ENCODE assay signal across 11 mouse cellular contexts in the genomic region with DNA sequence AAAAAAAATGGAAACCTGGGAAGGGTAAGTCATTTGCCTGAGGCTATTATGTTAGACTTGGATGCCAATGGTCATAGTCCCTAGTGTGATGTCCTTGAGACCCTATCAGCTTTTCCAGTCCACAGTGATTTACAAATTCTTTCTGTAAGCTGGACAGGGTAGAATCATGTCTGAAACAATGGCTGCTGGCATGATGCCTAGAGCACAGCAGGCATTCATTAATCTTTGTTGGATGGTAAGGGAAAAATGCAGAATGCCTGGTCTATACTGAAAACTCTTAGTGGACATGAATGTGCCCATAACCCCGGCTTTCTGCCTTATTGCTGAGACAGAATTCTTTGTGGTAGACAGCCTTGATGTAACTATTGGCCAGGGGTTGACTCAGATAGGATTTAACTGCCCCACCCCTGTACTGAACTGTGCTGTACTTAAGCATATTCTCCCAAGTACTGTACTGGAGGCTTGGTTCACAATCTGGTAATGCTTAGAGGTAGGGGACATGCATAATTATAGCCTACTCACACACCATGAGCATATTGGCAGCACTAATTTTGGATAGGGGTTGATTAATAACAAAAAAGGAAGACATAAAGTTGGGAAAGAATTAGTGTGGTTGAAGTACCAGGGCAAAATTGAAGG.
DNase-seq lines count a peak whose midpoint lies in the region; ATAC-seq and TF ChIP-seq lines count a peak whose summit lies in the region.
"Had no signal": no experiment of that assay in that cellular context is flagged by ENCODE, and none has a peak within 500 bp of the region (broad histone marks: within the 10 kb centered on the region; RNA-seq: fewer than 3 reads in every experiment).

No protein-coding gene starts in this region.

- DNase-seq in cerebellum, postnatal 36 days: peak; percentile 5 to 6
- no peak for DNase-seq in cerebellum, adult 8-10 months
- peak; percentile 54 for DNase-seq in midbrain, embryonic 14.5 days
- no peak for DNase-seq in midbrain, embryonic 11.5 days (ENCODE audit: low spot score, missing footprints)
- DNase-seq in adrenal gland, adult 8-10 months: peak; percentile 7
- peak; percentile 66 for DNase-seq in hindbrain, postnatal 0 days (ENCODE audit: low spot score)
- no peak for DNase-seq in lung, postnatal 10 days
- no peak for DNase-seq in kidney, postnatal 36 days
- DNase-seq: gastrocnemius, adult 2 months; liver, postnatal 0 days had no signal

- H3K4me1 ChIP-seq in midbrain, embryonic 14.5 days (ENCODE audit: control insufficient read depth, insufficient read depth, low read length): no peaks in the 10 kb centered on the region
- no peaks in the 10 kb centered on the region for H3K4me1 ChIP-seq in midbrain, embryonic 11.5 days (ENCODE audit: control insufficient read depth, insufficient read depth, low read length)
- no peaks in the 10 kb centered on the region for H3K4me1 ChIP-seq in hindbrain, postnatal 0 days (ENCODE audit: insufficient read depth, low read length)
- H3K4me1 ChIP-seq: midbrain, embryonic 13.5 days had no signal

- H3K27ac ChIP-seq in midbrain, embryonic 14.5 days (replicated peaks; ENCODE audit: low read depth, low read length): no peak overlapping the region
- H3K27ac ChIP-seq in midbrain, embryonic 11.5 days (ENCODE audit: low read depth, low read length): no peak overlapping the region
- no peak overlapping the region for H3K27ac ChIP-seq in hindbrain, postnatal 0 days
- H3K27ac ChIP-seq: gastrocnemius, adult 2 months; midbrain, embryonic 13.5 days had no signal

- H3K4me2 ChIP-seq in midbrain, embryonic 14.5 days (ENCODE audit: low read length): no peak overlapping the region
- H3K4me2 ChIP-seq in midbrain, embryonic 11.5 days: no peak overlapping the region
- no peak overlapping the region for H3K4me2 ChIP-seq in hindbrain, postnatal 0 days (ENCODE audit: low read depth, low read length)
- H3K4me2 ChIP-seq: midbrain, embryonic 13.5 days had no signal

- ATAC-seq in midbrain, embryonic 14.5 days (ENCODE audit: low FRiP score, low TSS enrichment): peak; percentile 27; the same call in 1 of the 2 replicates
- no peak for ATAC-seq in midbrain, embryonic 11.5 days (ENCODE audit: low FRiP score)
- peak; percentile 24; the same call in 1 of the 2 replicates for ATAC-seq in hindbrain, postnatal 0 days
- ATAC-seq: liver, postnatal 0 days; midbrain, embryonic 13.5 days had no signal

- no peak overlapping the region for H3K9ac ChIP-seq in midbrain, embryonic 14.5 days (replicated peaks; ENCODE audit: low read length)
- no peak overlapping the region for H3K9ac ChIP-seq in midbrain, embryonic 11.5 days (ENCODE audit: low read length)
- no peak overlapping the region for H3K9ac ChIP-seq in hindbrain, postnatal 0 days (replicated peaks; ENCODE audit: low read length)
- H3K9ac ChIP-seq: liver, postnatal 0 days; midbrain, embryonic 13.5 days had no signal

- H3K36me3 ChIP-seq in midbrain, embryonic 14.5 days (ENCODE audit: control insufficient read depth, insufficient read depth, low read length): no peaks in the 10 kb centered on the region
- no peaks in the 10 kb centered on the region for H3K36me3 ChIP-seq in midbrain, embryonic 11.5 days (ENCODE audit: control insufficient read depth, insufficient read depth, low read length)
- no peaks in the 10 kb centered on the region for H3K36me3 ChIP-seq in hindbrain, postnatal 0 days (ENCODE audit: insufficient read depth, low read length)
- H3K36me3 ChIP-seq: midbrain, embryonic 13.5 days had no signal

- WGBS in midbrain, embryonic 14.5 days: 51% methylated on average over 1 of the region's 1 CpGs
- WGBS in midbrain, embryonic 11.5 days: 83% methylated on average over 1 of the region's 1 CpGs
- 23% methylated on average over 1 of the region's 1 CpGs for WGBS in hindbrain, postnatal 0 days

- H3K4me3 ChIP-seq in midbrain, embryonic 14.5 days (replicated peaks; ENCODE audit: low read depth, low read length): no peak overlapping the region
- no peak overlapping the region for H3K4me3 ChIP-seq in midbrain, embryonic 11.5 days (ENCODE audit: low read depth, low read length)
- no peak overlapping the region for H3K4me3 ChIP-seq in hindbrain, postnatal 0 days (ENCODE audit: low read length)
- H3K4me3 ChIP-seq: gastrocnemius, adult 2 months; midbrain, embryonic 13.5 days had no signal

- TF ChIP-seq CTCF in hindbrain, postnatal 0 days (IDR thresholded peaks at IDR 0.05; ENCODE audit: low read depth): no peak

- H3K27me3 ChIP-seq in midbrain, embryonic 14.5 days (ENCODE audit: control insufficient read depth, insufficient read depth, low read length): no peaks in the 10 kb centered on the region
- no peaks in the 10 kb centered on the region for H3K27me3 ChIP-seq in midbrain, embryonic 11.5 days (ENCODE audit: control insufficient read depth, insufficient read depth, low read length)
- H3K27me3 ChIP-seq in hindbrain, postnatal 0 days (ENCODE audit: insufficient read depth, low read length): no peaks in the 10 kb centered on the region
- H3K27me3 ChIP-seq: midbrain, embryonic 13.5 days had no signal

- no peaks in the 10 kb centered on the region for H3K9me3 ChIP-seq in midbrain, embryonic 14.5 days (ENCODE audit: control insufficient read depth, low read length)
- H3K9me3 ChIP-seq in midbrain, embryonic 11.5 days (ENCODE audit: control insufficient read depth, low read length): no peaks in the 10 kb centered on the region
- no peaks in the 10 kb centered on the region for H3K9me3 ChIP-seq in hindbrain, postnatal 0 days (ENCODE audit: low read length)
- H3K9me3 ChIP-seq: midbrain, embryonic 13.5 days had no signal

Comparison
In these comparisons a context has a peak if more than half of its experiments do, and no peak if none do; other contexts are left out.
1. DNase-seq: peak in cerebellum, postnatal 36 days (2 of 2), midbrain, embryonic 14.5 days (single experiment), adrenal gland, adult 8-10 months (single experiment) and hindbrain, postnatal 0 days (single experiment); none in cerebellum, adult 8-10 months (single experiment), midbrain, embryonic 11.5 days (single experiment), lung, postnatal 10 days (single experiment) and kidney, postnatal 36 days (0 of 2).